Mouse (Mus musculus) hematopoietic stem cell, adult 5-6 weeks (primary cell): ENCODE results near the gene Sema6b. TPM values are rescaled to one million over a fixed set of nuclear protein-coding genes. Genes with fewer than 3 reads are reported as not detected.

ENCODE experiments used
- ATAC-seq, 2 experiments: fragments of 125-278 bp in 1 of 2; replicated peaks in 1 of 2; 2 replicates each; pipeline ENCODE4 v1.8.0; 2016 to 2017; ENCODE audit warnings: inconsistent platforms in 2 of 2, mild to moderate bottlenecking in 2 of 2, moderate number of reproducible peaks in 2 of 2, low read depth in 1 of 2, moderate TSS enrichment in 1 of 2; ENCODE audit not compliant: low FRiP score in 2 of 2, poor library complexity in 2 of 2, severe bottlenecking in 2 of 2, insufficient read depth in 1 of 2, low TSS enrichment in 1 of 2
- total RNA-seq: library from RNA; stranded (forward); fragments of 172-1452, 232-1000 nt; gene quantifications from 2 replicates; pipeline ENCODE4 v1.2.3, GENCODE M21; 2017

The Sema6b gene
- total RNA-seq, 1 experiment from 2014 or later, result 0.99 TPM

- no peak for ATAC-seq
Observed at GRCm38 (mm10) chr17:56125276-56125630, 14.9 kb downstream of the Sema6b start.

GRCm38 (mm10) chr17:56124377-56125275 is 15.5 kb downstream of the Sema6b start:
- ATAC-seq, result no peak; a peak in 1 of 4 replicates

- ATAC-seq, result no peak
Observed at GRCm38 (mm10) chr17:56123681-56124340, 16.3 kb downstream of the Sema6b start.

- no peak for ATAC-seq
Observed at GRCm38 (mm10) chr17:56123161-56123560, 17.0 kb downstream of the Sema6b start.

- ATAC-seq, result no peak
Observed at GRCm38 (mm10) chr17:56121826-56122225, 18.3 kb downstream of the Sema6b start, which contains the start of gene Lrg1. Gene Lrg1, minus strand, starts transcription at chr17:56122001.

- ATAC-seq, result no peak
Observed at GRCm38 (mm10) chr17:56119981-56120880, 19.9 kb downstream of the Sema6b start.

- ATAC-seq, result no peak
Observed at GRCm38 (mm10) chr17:56119431-56119830, 20.7 kb downstream of the Sema6b start.

- ATAC-seq, result peak; percentile 32 to 35; a peak in 3 of 4 replicates
Observed at GRCm38 (mm10) chr17:56117251-56117710, 22.9 kb downstream of the Sema6b start, which contains the start of gene Plin5. Gene Plin5, minus strand, starts transcription at chr17:56117596.

GRCm38 (mm10) chr17:56116193-56116592 is 23.9 kb downstream of the Sema6b start:
- ATAC-seq, result no peak

GRCm38 (mm10) chr17:56112743-56113142 is 27.4 kb downstream of the Sema6b start:
- no peak for ATAC-seq

- peak; percentile 39 to 61; a peak in 1 of 4 replicates for ATAC-seq
Observed at GRCm38 (mm10) chr17:56111864-56112263, 28.3 kb downstream of the Sema6b start.

- no peak for ATAC-seq
Observed at GRCm38 (mm10) chr17:56111021-56111420, 29.1 kb downstream of the Sema6b start.

- no peak for ATAC-seq
Observed at GRCm38 (mm10) chr17:56110571-56110970, 29.6 kb downstream of the Sema6b start.

GRCm38 (mm10) chr17:56109219-56110051 is 30.7 kb downstream of the Sema6b start, which contains the start of gene Plin4:
Gene Plin4, minus strand, starts transcription at chr17:56109803.
- ATAC-seq, result no peak

GRCm38 (mm10) chr17:56108334-56109044 is 31.7 kb downstream of the Sema6b start:
- ATAC-seq, result no peak

GRCm38 (mm10) chr17:56107736-56108135 is 32.4 kb downstream of the Sema6b start:
- no peak for ATAC-seq
